Mouse (Mus musculus): Measurements from ENCODE around the gene Tpst2. TPM values are rescaled to one million over a fixed set of nuclear protein-coding genes. Genes with fewer than 3 reads are reported as not detected.
A peak's percentile ranks its signal among the peaks of the same experiment; 100 is the strongest.

Gene Tpst2
- total and polyA plus RNA-seq, 3 experiments = 36.9 to 43.6 (median 38.3) TPM

- H3K79me2 ChIP-seq (replicated peaks; ENCODE audit: control insufficient read depth, insufficient read depth, low read length) = peaks cover 6% of the 10 kb centered on the region; the same call in 1 of the 2 replicates
- no peak overlapping the region for H3K4me3 ChIP-seq
- peaks cover 52% of the 10 kb centered on the region for H3K4me1 ChIP-seq (ENCODE audit: control insufficient read depth, insufficient read depth, low read length)
- no peaks in the 10 kb centered on the region; the same call in 1 of the 2 replicates for H3K36me3 ChIP-seq (ENCODE audit: control insufficient read depth, insufficient read depth, low read length)
- H3K27ac ChIP-seq = peak overlapping the region; percentile 70
- DNase-seq = no peak
- H3K27me3 ChIP-seq (ENCODE audit: control insufficient read depth, insufficient read depth, low read length) = no peaks in the 10 kb centered on the region
- TF ChIP-seq CTCF (IDR thresholded peaks at IDR 0.05) (no peak), EP300 (IDR thresholded peaks at IDR 0.05; ENCODE audit: insufficient read depth, low read depth, low read length) (no peak), POLR2A (IDR thresholded peaks at IDR 0.05; ENCODE audit: insufficient read depth, low read depth, low read length) (no peak)
- H3K9ac ChIP-seq (ENCODE audit: low read depth, low read length) = peak overlapping the region; percentile 14; the same call in 1 of the 2 replicates
- 82% methylated on average over 7 of the region's 7 CpGs for WGBS
- intact Hi-C loops (cut with DNase I) = loop anchor here (2.0 kb wide), 1 partner anchor 31 kb away; no protein-coding TSS in a partner anchor
These were observed 9.1 kb downstream of the Tpst2 start for GRCm38 (mm10) chr5:112285548-112286085.

- TF ChIP-seq POLR2A (IDR thresholded peaks at IDR 0.05; ENCODE audit: insufficient read depth, low read depth, low read length) = no peak
- TF ChIP-seq EP300 (IDR thresholded peaks at IDR 0.05; ENCODE audit: insufficient read depth, low read depth, low read length) = no peak
- no peak for TF ChIP-seq CTCF (IDR thresholded peaks at IDR 0.05)
- 73% methylated on average over 2 of the region's 2 CpGs for WGBS
- H3K27me3 ChIP-seq (ENCODE audit: control insufficient read depth, insufficient read depth, low read length) = no peaks in the 10 kb centered on the region
- no peaks in the 10 kb centered on the region; the same call in 1 of the 2 replicates for H3K36me3 ChIP-seq (ENCODE audit: control insufficient read depth, insufficient read depth, low read length)
- H3K79me2 ChIP-seq (replicated peaks; ENCODE audit: control insufficient read depth, insufficient read depth, low read length) = peaks cover 8% of the 10 kb centered on the region; the same call in 1 of the 2 replicates
- no peak for DNase-seq
- intact Hi-C loops (cut with DNase I) = no loop called here
- H3K27ac ChIP-seq = no peak overlapping the region; the same call in none of the 2 replicates
- no peak overlapping the region for H3K9ac ChIP-seq (ENCODE audit: low read depth, low read length)
- H3K4me3 ChIP-seq = no peak overlapping the region
- H3K4me1 ChIP-seq (ENCODE audit: control insufficient read depth, insufficient read depth, low read length) = peaks cover 52% of the 10 kb centered on the region
These were observed 10.1 kb downstream of the Tpst2 start for GRCm38 (mm10) chr5:112286608-112286983.

- intact Hi-C loops (cut with DNase I) = no loop called here
- H3K27ac ChIP-seq = peak overlapping the region; percentile 84
These were observed 10.6 kb downstream of the Tpst2 start for GRCm38 (mm10) chr5:112286984-112287641.

GRCm38 (mm10) chr5:112287652-112288051 lies 11.2 kb downstream of the Tpst2 start:
- Histone ChIP-seq H3K36me3 (ENCODE audit: control insufficient read depth, insufficient read depth, low read length) (no peaks in the 10 kb centered on the region), H3K79me2 (replicated peaks; ENCODE audit: control insufficient read depth, insufficient read depth, low read length) (peaks cover 11% of the 10 kb centered on the region), H3K27ac (peak overlapping the region; percentile 84), H3K27me3 (ENCODE audit: control insufficient read depth, insufficient read depth, low read length) (no peaks in the 10 kb centered on the region), H3K4me3 (peak overlapping the region; percentile 1), H3K9ac (ENCODE audit: low read depth, low read length) (no peak overlapping the region), H3K4me1 (ENCODE audit: control insufficient read depth, insufficient read depth, low read length) (peaks cover 53% of the 10 kb centered on the region)
- 64% methylated on average over 2 of the region's 2 CpGs for WGBS
- intact Hi-C loops (cut with DNase I) = no loop called here
- peak in 1 of 2 experiments; percentile 37 for DNase-seq
- no peak for TF ChIP-seq POLR2A (IDR thresholded peaks at IDR 0.05; ENCODE audit: insufficient read depth, low read depth, low read length)
- no peak for TF ChIP-seq CTCF (IDR thresholded peaks at IDR 0.05)
- TF ChIP-seq EP300 (IDR thresholded peaks at IDR 0.05; ENCODE audit: insufficient read depth, low read depth, low read length) = no peak

More at GRCm38 (mm10) chr5:112286984-112287641, 10.6 kb downstream of the Tpst2 start:
- DNase-seq = peak in 1 of 2 experiments; percentile 23
- TF ChIP-seq EP300 (IDR thresholded peaks at IDR 0.05; ENCODE audit: insufficient read depth, low read depth, low read length) (no peak), CTCF (IDR thresholded peaks at IDR 0.05) (no peak), POLR2A (IDR thresholded peaks at IDR 0.05; ENCODE audit: insufficient read depth, low read depth, low read length) (no peak)
- Histone ChIP-seq H3K79me2 (replicated peaks; ENCODE audit: control insufficient read depth, insufficient read depth, low read length) (peaks cover 10% of the 10 kb centered on the region), H3K9ac (ENCODE audit: low read depth, low read length) (no peak overlapping the region), H3K36me3 (ENCODE audit: control insufficient read depth, insufficient read depth, low read length) (no peaks in the 10 kb centered on the region), H3K4me1 (ENCODE audit: control insufficient read depth, insufficient read depth, low read length) (peaks cover 53% of the 10 kb centered on the region), H3K4me3 (peak overlapping the region; percentile 1; the same call in 1 of the 2 replicates), H3K27me3 (ENCODE audit: control insufficient read depth, insufficient read depth, low read length) (no peaks in the 10 kb centered on the region)
- WGBS = 46% methylated on average over 11 of the region's 11 CpGs

- WGBS = 44% methylated on average over 9 of the region's 9 CpGs
- peak; percentile 64 for TF ChIP-seq POLR2A (IDR thresholded peaks at IDR 0.05; ENCODE audit: insufficient read depth, low read depth, low read length)
- 0 out of 2 replicates have a peak, but pooled peaks have one; percentile 1 for TF ChIP-seq CTCF (IDR thresholded peaks at IDR 0.05)
- TF ChIP-seq EP300 (IDR thresholded peaks at IDR 0.05; ENCODE audit: insufficient read depth, low read depth, low read length) = no peak
- Histone ChIP-seq H3K27me3 (ENCODE audit: control insufficient read depth, insufficient read depth, low read length) (no peaks in the 10 kb centered on the region), H3K27ac (peak overlapping the region; percentile 84), H3K4me3 (peak overlapping the region; percentile 27), H3K9ac (ENCODE audit: low read depth, low read length) (no peak overlapping the region), H3K36me3 (ENCODE audit: control insufficient read depth, insufficient read depth, low read length) (no peaks in the 10 kb centered on the region), H3K4me1 (ENCODE audit: control insufficient read depth, insufficient read depth, low read length) (peaks cover 54% of the 10 kb centered on the region), H3K79me2 (replicated peaks; ENCODE audit: control insufficient read depth, insufficient read depth, low read length) (peaks cover 14% of the 10 kb centered on the region)
- DNase-seq = peak; percentile 61 to 65
- intact Hi-C loops (cut with DNase I) = loop anchor here (1.0 kb wide), 1 partner anchor 8 kb away; no protein-coding TSS in a partner anchor
These were observed 12.0 kb downstream of the Tpst2 start for GRCm38 (mm10) chr5:112288193-112289141.
